Mouse (Mus musculus) liver, embryonic 11.5 days (tissue): ENCODE measurements around the gene Pcnx3. TPM values are rescaled to one million over a fixed set of nuclear protein-coding genes. Genes with fewer than 3 reads are reported as not detected.

Experiments
- ATAC-seq: fragments of 200-750 bp; cut with Nextera tagmentation; replicated peaks from 2 replicates; pipeline ENCODE4 v1.8.0; 2017; ENCODE audit warnings: moderate number of reproducible peaks, mild to moderate bottlenecking, moderate TSS enrichment, moderate library complexity; ENCODE audit not compliant: low FRiP score
- DNase-seq: peaks from one replicate; pipeline ENCODE4 v3.0.0-alpha.2; 2017; ENCODE audit warnings: low spot score
- H3K27ac ChIP-seq: fragments of 300-500 bp; sonication (generic); 2 replicates; pipeline ENCODE4 v1.5.1; 2014; ENCODE audit warnings: mild to moderate bottlenecking, low read depth, low read length, control low read depth
- H3K27me3 ChIP-seq: fragments of 300-500 bp; sonication (generic); replicated peaks from 2 replicates; pipeline ENCODE4 v1.6.1; 2014; ENCODE audit warnings: low read length, mixed read lengths; ENCODE audit not compliant: control insufficient read depth, insufficient read depth
- H3K36me3 ChIP-seq: fragments of 300-500 bp; sonication (generic); 2 replicates; pipeline ENCODE4 v1.6.1; 2014; ENCODE audit warnings: mild to moderate bottlenecking, low read length, moderate library complexity, mixed read lengths; ENCODE audit not compliant: control insufficient read depth, insufficient read depth
- H3K4me1 ChIP-seq: fragments of 300-500 bp; sonication (generic); replicated peaks from 2 replicates; pipeline ENCODE4 v1.6.1; 2014; ENCODE audit warnings: low read length, mixed read lengths; ENCODE audit not compliant: control insufficient read depth, insufficient read depth
- H3K4me2 ChIP-seq: fragments of 300-500 bp; sonication (generic); 2 replicates; pipeline ENCODE4 v1.6.1; 2014; ENCODE audit warnings: mild to moderate bottlenecking, control low read depth, moderate library complexity
- H3K4me3 ChIP-seq: fragments of 300-500 bp; sonication (generic); 2 replicates; pipeline ENCODE4 v1.5.1; 2014; ENCODE audit warnings: low read depth, low read length, control low read depth
- H3K9ac ChIP-seq: fragments of 300-500 bp; sonication (generic); 2 replicates; pipeline ENCODE4 v1.6.1; 2014; ENCODE audit warnings: low read depth, low read length, control low read depth
- H3K9me3 ChIP-seq: fragments of 300-500 bp; sonication (generic); 2 replicates; pipeline ENCODE4 v1.6.1; 2016; ENCODE audit warnings: low read length, inconsistent platforms, mixed read lengths; ENCODE audit not compliant: control insufficient read depth
- WGBS: fragments of 180-500 bp; shearing (Covaris S2); extraction: QIAGEN DNeasy Blood & Tissue Kit; methylation state at CpG from one replicate; pipeline ENCODE4 v1.1.7; 2014; 5-methylcytosine and 5-hydroxymethylcytosine counted together
- polyA plus RNA-seq: library from polyadenylated mRNA; unstranded; fragments of >200 nt; fragmentation: Nextera tagmentation; extraction: Ambion mirVana; gene quantifications from 2 replicates; pipeline ENCODE4 v1.2.1, GENCODE M21; 2014

Gene Pcnx3
- polyA plus RNA-seq, 1 experiment from 2014 or later = 25.0 TPM

DNA sequence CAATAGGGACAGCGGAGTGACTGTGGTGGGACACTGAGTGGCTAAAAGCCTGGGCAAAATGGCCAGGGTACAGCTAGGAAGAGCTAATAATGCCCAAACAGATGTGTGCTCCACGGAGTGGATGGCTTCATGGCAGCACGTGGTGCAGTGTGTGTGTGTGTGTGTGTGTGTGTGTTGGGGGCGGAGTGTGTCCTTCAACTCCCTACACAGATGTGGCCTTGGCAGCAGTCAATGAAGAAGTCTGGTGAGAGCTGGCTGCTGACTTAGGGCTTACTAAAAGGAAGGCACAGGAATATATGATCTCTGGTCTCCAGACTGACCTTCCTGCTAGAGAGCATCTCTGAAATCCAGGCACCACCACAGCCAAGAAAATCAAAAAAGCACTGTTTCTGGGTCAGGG, 20.3 kb downstream of the Pcnx3 start:
- no peak overlapping the region for H3K4me3 ChIP-seq
- no peak overlapping the region for H3K27ac ChIP-seq
- H3K4me2 ChIP-seq = no peak overlapping the region
- peaks cover 29% of the 10 kb centered on the region for H3K4me1 ChIP-seq
- H3K9me3 ChIP-seq = no peaks in the 10 kb centered on the region
- no peak overlapping the region for H3K9ac ChIP-seq
- DNase-seq (no peak), ATAC-seq (no peak)
- peaks cover 44% of the 10 kb centered on the region for H3K36me3 ChIP-seq
- WGBS = 90% methylated on average over 4 of the region's 4 CpGs
- H3K27me3 ChIP-seq = no peaks in the 10 kb centered on the region

DNA sequence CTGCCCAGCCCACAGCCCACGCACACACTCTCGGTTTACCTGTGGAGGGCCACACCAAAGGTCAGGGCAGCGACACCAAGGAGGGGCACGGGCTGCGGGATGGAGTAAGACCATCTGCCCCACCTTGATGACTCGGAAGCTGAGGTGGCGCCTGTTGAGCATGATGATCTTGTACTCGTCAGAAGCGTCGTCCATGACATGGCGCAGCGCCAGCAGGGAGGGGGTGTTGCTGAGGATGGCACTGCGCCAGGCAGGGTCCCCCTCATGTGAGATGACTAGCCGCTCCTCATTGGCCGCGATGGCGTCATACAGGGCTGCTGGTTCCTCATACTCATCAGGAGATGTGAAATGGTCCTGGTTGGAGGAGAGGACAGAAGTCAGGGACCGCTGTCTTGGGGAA, 22.3 kb downstream of the Pcnx3 start:
- peak overlapping the region; percentile 91; the same call in 1 of the 2 replicates for H3K27ac ChIP-seq
- no peak overlapping the region; the same call in 1 of the 2 replicates for H3K4me3 ChIP-seq
- H3K9ac ChIP-seq = peak overlapping the region; percentile 32; the same call in 1 of the 2 replicates
- H3K27me3 ChIP-seq = no peaks in the 10 kb centered on the region
- DNase-seq (no peak), ATAC-seq (no peak)
- no peak overlapping the region for H3K4me2 ChIP-seq
- H3K9me3 ChIP-seq = no peaks in the 10 kb centered on the region
- 92% methylated on average over 18 of the region's 18 CpGs for WGBS
- H3K4me1 ChIP-seq = peaks cover 44% of the 10 kb centered on the region
- H3K36me3 ChIP-seq = peaks cover 24% of the 10 kb centered on the region

DNA sequence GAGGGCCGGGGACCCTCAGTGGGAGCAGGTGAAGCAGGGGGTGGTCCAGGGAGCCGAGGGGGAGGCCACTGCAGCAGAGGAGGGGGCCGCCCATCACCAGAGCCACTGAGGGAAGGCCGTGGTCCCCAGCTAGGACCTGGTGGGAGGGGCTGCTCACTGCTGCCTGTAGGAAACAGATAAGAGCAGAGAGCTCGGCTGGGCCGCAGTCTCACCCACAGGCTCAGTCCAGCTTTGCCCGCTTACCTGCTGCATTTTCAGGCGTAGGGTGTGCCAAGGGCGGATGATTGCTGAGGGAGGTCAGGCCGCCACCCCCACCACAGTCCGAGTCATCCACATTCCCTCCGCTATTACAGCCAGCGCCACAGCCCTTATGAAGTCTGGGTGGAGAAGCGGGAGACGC, 23.2 kb downstream of the Pcnx3 start:
- H3K4me3 ChIP-seq = no peak overlapping the region
- DNase-seq (peak; percentile 61), ATAC-seq (peak; percentile 83)
- H3K4me1 ChIP-seq = peaks cover 51% of the 10 kb centered on the region
- H3K4me2 ChIP-seq = peak overlapping the region; percentile 85
- peaks cover 20% of the 10 kb centered on the region for H3K36me3 ChIP-seq
- peak overlapping the region; percentile 91 for H3K27ac ChIP-seq
- peak overlapping the region; percentile 50 for H3K9ac ChIP-seq
- 44% methylated on average over 15 of the region's 15 CpGs for WGBS
- no peaks in the 10 kb centered on the region for H3K9me3 ChIP-seq
- no peaks in the 10 kb centered on the region for H3K27me3 ChIP-seq

DNA sequence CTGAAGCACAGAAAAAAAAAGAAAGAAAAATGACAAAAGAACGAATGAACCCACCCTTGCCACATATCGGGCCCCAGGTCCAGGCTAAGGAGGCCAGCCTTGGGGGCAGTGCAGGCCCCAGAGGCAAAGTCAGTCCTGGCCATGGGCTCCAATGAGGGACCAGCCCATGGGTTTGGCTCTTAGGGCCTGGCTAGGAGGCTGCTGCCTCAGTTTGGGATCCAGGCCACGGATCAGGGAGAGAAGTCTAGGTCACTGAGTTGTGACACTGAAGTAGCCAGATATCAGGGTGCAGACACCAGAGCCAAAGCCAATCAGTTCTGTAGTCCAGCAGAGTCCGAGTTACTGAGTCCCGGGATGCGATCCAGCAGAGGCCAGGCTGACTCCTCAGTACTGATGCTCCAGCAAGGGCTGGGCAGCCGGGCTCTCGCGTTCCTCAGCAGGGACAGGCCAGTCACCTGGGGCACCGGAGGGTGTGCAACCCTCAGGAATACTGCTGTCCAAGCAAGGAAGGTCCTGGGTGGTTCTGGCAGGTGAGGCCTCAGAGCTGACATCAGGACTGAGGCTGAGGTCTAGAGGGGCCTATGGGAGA, 23.9 kb downstream of the Pcnx3 start:
- Histone ChIP-seq H3K4me1 (peaks cover 57% of the 10 kb centered on the region), H3K4me2 (peak overlapping the region; percentile 85), H3K36me3 (peaks cover 22% of the 10 kb centered on the region), H3K9me3 (no peaks in the 10 kb centered on the region), H3K9ac (peak overlapping the region; percentile 50), H3K4me3 (no peak overlapping the region), H3K27me3 (no peaks in the 10 kb centered on the region), H3K27ac (peak overlapping the region; percentile 91)
- no peak for DNase-seq
- WGBS = 87% methylated on average over 10 of the region's 10 CpGs
- no peak for ATAC-seq

DNA sequence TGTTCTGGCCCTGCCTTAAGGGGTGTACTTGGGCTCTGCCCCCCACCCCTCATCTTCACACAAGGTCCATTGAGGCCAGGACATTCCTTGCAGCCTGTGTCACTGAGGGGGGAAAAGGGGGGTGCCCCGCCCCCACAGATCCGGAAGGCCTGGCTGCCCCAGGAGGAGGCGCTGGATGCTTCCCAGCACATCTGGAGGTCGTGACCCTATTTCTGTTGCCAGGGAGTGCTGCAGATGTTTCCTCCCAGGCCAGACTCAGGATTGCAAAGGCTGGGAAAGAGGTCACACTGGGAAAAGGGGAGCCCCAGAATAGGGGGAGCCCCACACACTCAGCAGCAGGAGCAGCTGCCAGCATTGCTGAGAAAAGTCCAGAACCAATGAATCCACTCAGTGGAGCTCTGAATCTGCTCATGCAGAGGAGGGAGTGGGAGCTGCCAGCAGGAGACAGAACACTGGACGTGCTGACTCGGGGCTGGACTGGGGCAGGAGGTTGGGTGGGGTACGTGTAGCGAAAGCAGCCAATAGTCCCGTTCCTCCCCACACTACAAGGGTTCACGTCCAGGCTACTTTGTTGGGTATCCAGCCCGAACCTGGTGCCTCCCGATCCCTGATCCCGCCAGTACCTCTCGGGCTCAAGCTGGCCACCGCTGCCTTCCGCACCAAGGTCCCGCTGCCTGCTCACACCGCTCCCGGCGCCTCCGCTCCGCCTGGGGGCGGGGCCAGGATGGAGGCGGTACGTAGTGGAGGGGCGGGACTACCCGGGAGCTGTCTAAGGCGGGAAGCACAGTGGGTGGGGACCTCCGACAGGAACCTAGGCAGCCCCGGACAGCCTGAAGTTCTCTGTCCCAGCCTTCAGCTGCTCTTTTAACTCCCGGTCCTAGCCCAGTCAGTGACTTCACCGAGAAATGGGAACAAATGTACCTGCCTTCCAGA, 25.5 kb downstream of the Pcnx3 start, which contains the start of gene Sipa1:
Gene Sipa1 (minus strand): TSS at position 727 of the 933 bp plus-strand sequence.
- H3K9me3 ChIP-seq = no peaks in the 10 kb centered on the region
- H3K4me1 ChIP-seq = peaks cover 57% of the 10 kb centered on the region
- 2% methylated on average over 32 of the region's 32 CpGs for WGBS
- DNase-seq (peak; percentile 96), ATAC-seq (peak; percentile 90)
- peak within 1 kb of the TSS; percentile 85 for H3K4me2 ChIP-seq
- peak within 1 kb of the TSS; percentile 61 for H3K4me3 ChIP-seq
- peak within 1 kb of the TSS; percentile 91 for H3K27ac ChIP-seq
- no peaks in the 10 kb centered on the region for H3K27me3 ChIP-seq
- H3K36me3 ChIP-seq = peaks cover 28% of the 10 kb centered on the region
- peak within 1 kb of the TSS; percentile 71 for H3K9ac ChIP-seq

DNA sequence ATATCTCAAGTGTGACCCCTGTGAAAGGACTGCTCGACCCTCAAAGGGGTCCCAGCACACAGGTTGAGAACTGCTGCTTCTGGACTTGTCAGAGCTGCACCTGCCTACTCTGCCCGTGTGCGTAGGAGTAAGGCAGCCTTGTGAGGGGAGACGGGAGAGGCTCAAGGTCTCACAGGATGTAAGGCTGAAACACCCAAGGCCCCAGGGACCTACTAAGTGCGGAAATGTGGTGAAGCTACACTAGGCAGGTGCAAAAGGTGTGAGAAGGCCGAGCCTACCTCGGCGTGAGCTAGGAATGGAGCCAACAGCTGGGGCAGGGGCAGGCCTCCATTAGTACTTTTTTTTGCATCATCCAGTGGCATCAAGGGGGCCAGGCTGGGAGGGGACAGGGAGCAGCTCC, 26.4 kb downstream of the Pcnx3 start:
- peak overlapping the region; percentile 85 for H3K4me2 ChIP-seq
- H3K27ac ChIP-seq = peak overlapping the region; percentile 91; the same call in 1 of the 2 replicates
- WGBS = 60% methylated on average over 8 of the region's 8 CpGs
- peaks cover 57% of the 10 kb centered on the region for H3K4me1 ChIP-seq
- no peaks in the 10 kb centered on the region for H3K27me3 ChIP-seq
- H3K9ac ChIP-seq = peak overlapping the region; percentile 71
- H3K4me3 ChIP-seq = peak overlapping the region; percentile 61
- peaks cover 27% of the 10 kb centered on the region for H3K36me3 ChIP-seq
- DNase-seq = no peak
- H3K9me3 ChIP-seq = no peaks in the 10 kb centered on the region
- no peak for ATAC-seq

DNA sequence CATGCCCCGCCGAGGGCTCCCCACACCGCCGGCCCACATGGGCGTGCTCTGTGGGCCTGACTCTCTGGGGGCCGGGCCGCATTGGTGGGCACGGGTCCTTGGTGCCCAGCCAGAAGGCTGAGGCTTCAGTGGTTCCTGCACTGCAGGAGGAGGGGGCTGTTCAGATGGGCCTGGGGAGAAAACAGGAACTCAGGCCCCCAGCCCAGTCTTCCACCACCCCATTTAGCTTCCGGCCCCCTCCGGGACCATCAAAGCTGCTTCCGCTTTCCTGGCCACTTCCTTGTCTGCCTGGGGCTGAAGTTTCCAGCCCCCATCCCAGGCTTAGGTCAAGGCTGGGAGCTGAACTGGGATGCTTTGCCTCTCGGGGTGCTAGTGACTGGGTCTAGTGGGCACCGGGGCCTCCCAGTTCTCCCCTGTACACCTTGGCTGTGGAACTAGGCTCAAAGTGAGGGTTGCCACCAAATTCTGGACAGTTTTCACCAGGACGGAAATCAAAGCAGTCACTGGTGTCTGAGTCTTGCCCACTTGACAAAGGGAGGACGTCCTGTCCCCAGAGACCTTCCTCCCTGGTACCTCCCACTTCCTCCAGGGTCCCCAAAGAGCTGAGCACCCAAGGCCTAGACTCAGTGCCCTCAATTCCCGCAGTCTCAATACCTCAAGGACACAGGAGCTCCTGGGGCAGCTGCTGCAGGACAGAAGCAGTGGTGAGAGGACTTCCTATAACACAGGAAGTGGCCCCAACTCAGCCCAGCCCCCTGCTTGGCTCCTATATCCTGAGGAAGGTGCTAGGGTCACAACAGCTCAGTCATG, 27.6 kb downstream of the Pcnx3 start:
- H3K4me2 ChIP-seq = peak overlapping the region; percentile 85
- peak overlapping the region; percentile 71 for H3K27ac ChIP-seq
- no peak for DNase-seq
- peaks cover 52% of the 10 kb centered on the region for H3K4me1 ChIP-seq
- peak overlapping the region; percentile 64 for H3K9ac ChIP-seq
- 36% methylated on average over 16 of the region's 16 CpGs for WGBS
- no peak for ATAC-seq
- peak overlapping the region; percentile 44 for H3K4me3 ChIP-seq
- no peaks in the 10 kb centered on the region for H3K27me3 ChIP-seq
- H3K9me3 ChIP-seq = no peaks in the 10 kb centered on the region
- H3K36me3 ChIP-seq = peaks cover 16% of the 10 kb centered on the region; the same call in 1 of the 2 replicates

DNA sequence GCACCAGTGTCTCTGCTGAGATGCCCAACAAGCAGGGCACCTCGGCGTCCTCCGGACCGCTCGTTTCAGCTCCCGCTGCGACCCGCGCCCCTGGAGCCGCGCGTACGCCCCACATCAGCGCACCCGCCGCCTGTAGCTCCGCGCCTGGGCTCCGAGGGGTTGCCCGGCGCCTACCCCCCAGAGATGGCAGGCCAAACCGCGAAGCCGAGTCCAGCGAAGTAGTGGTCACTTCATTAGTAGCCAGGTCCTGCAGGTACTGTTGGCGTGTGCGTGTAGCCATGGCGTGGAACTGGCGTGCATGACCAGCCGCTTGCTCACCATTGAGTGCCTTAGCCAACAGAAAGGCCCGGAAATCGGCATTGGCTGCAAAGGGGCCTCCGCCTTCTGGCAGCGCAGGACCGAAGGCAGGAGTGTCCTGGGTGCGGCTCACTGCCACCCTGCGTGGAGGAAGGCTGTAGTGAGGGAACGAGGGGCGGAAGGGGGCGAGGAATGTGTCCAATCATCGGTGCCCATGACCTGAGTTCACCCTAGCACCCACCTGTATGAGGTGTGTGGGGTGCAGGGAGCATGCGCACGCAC, 33.9 kb downstream of the Pcnx3 start:
- peaks cover 16% of the 10 kb centered on the region for H3K4me1 ChIP-seq
- H3K4me2 ChIP-seq = peak overlapping the region; percentile 74
- 54% methylated on average over 43 of the region's 43 CpGs for WGBS
- no peak for ATAC-seq
- H3K27me3 ChIP-seq = 0 out of 2 replicates have a peak, but pooled peaks cover 3% of the 10 kb centered on the region
- H3K36me3 ChIP-seq = peaks cover 36% of the 10 kb centered on the region
- H3K27ac ChIP-seq = no peak overlapping the region
- no peaks in the 10 kb centered on the region for H3K9me3 ChIP-seq
- no peak for DNase-seq
- H3K4me3 ChIP-seq = peak overlapping the region; percentile 47
- no peak overlapping the region for H3K9ac ChIP-seq
